Mouse (Mus musculus) testis, adult 10 weeks (tissue): ENCODE measurements around the gene Fam25c. TPM values are rescaled to one million over a fixed set of nuclear protein-coding genes. Genes with fewer than 3 reads are reported as not detected.

Experiments
- polyA plus RNA-seq: library from polyadenylated mRNA; stranded (reverse); fragments of 350-450 nt; fragmentation: Illumina TruSeq; extraction: RNeasy Lipid Tissue Mini Kit (QIAGEN cat#74804); gene quantifications from one replicate; pipeline ENCODE4 v1.2.3, GENCODE M21; 2014; ENCODE audit warnings: low read depth, low replicate concordance

Gene Fam25c
- polyA plus RNA-seq, result not detected

DNA sequence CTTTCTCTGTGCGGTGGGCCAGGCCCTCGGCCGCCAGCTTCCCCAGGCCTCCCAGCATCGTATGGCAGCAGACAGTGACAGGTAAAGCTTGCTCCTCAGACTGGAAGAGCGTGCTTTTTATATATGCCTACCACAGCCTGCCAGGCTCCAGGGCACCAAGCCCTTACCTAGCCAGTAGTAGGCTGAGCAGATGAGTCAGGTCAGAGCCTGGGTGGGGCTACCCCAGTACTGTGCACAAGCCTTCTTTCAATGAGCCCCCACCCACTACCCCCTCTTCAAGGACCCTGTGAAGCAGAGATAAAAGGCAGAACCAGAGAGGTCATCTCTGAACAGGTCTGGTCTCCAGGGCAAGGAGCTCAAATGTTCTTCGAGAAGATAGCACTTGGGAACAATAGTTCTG, at the start of gene Fam25c:
Gene Fam25c, minus strand, starts transcription at position 133 of the 400 bp plus-strand sequence.

DNA sequence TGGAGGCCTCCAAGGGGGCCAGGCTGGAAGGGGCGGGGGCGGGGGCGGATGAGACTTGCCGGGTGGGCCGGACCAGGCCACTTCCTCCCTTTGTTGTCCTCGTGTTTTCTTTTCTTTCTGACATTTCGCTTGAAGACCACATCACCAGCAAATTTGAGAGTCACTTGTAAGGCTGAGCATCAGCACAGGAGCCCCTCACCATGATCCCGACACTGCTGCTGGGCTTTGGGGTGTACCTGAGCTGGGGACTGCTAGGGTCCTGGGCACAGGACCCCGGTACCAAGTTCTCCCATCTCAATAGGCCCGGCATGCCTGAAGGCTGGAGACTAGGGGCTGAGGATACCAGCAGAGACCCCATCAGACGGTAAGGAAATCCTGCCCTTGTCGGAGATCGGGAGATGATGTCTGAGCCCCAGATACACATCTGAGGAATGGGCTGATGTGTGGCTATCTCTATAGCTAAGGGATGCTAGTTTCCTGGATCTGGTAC, 20.2 kb upstream of the Fam25c start, which contains the start of gene Mmrn2:
Gene Mmrn2, plus strand, starts transcription at position 51 of the 490 bp plus-strand sequence.

DNA sequence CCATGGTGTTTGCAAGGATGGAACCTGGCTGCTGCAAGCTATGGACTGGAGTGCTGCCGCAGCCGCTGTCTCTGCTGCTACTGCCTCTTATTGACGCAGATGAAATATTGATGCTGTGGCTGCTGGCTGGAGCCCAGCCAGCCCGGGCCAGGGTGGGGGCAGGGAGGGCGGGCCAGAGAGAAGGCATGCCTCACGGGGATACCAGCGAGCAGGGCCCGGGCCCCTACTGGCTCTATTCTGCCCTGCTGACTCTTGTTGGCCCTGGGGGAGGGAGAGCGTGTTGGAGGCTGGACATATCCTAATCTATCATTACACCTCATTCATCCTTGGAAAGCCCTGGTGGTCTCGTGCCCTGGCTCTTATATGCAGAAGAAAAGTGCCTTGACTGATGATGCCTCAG, 19.3 kb upstream of the Fam25c start, which contains the start of gene Sncg:
Gene Sncg, minus strand, starts transcription at position 213 of the 400 bp plus-strand sequence.

DNA sequence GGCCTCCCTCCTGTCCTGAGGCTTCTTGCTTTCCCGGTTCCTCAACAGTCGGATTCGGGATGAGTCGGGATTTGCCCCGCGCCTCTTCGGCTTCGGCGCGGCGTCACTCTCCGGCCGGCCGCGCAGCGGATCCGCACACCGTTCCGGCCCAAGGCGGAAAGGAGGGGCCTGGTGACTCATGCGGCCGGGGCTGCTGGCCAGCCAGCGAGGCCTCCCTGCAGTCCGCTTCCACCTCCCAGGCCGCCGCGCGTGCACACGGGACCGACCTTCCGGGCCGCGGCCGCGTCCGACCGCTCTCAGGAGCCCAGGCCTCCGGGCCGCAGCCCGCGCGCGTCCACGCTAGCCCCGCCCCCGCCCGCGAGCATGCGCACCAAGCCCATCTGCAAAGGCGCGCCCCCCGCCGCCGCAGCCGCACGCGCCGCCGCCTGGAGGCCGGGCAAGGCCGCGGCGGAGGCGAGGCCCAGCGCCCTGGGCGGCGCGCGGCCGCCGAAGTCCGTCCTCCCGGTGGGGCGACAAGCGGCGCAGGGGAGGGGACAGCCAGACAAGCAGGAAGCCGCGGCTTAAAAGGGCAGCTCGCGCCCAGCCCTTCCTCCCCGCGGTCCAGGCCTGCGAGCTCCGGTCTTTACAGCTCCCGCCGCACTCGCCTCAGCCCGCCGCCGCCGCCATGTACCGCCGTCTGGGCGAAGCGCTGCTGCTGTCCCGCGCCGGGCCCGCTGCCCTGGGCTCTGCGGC, 44.8 kb downstream of the Fam25c start, which contains the start of the genes Shld2 and Glud1:
Gene Shld2, minus strand, starts transcription at position 260 of the 732 bp plus-strand sequence.
Gene Glud1, plus strand, starts transcription at position 494 of the 732 bp plus-strand sequence.

Other genes with a start within 250 kb of the Fam25c start
- gene Npy4r, start 202.9 kb downstream of the Fam25c start, polyA plus RNA-seq, result 0.06 TPM
- gene Gprin2, start 153.8 kb downstream of the Fam25c start, polyA plus RNA-seq, result 0.06 TPM
- 0.24 TPM for gene Syt15, start 135.8 kb downstream of the Fam25c start, polyA plus RNA-seq
- 9.5 TPM for gene Shld2, start 44.9 kb downstream of the Fam25c start, polyA plus RNA-seq
- 21.9 TPM for gene Glud1, start 44.7 kb downstream of the Fam25c start, polyA plus RNA-seq
- gene Sncg, start 19.4 kb upstream of the Fam25c start, polyA plus RNA-seq, result not detected
- gene Mmrn2, start 20.0 kb upstream of the Fam25c start, polyA plus RNA-seq, result 0.41 TPM
- 34.0 TPM for gene Bmpr1a, start 147.9 kb upstream of the Fam25c start, polyA plus RNA-seq
- gene 9230112D13Rik, start 167.4 kb upstream of the Fam25c start, polyA plus RNA-seq, result not detected
- 0.50 TPM for gene Ldb3, start 233.2 kb upstream of the Fam25c start, polyA plus RNA-seq
- not detected for gene Opn4, start 244.7 kb upstream of the Fam25c start, polyA plus RNA-seq